Mouse (Mus musculus): ENCODE measurements around the gene Tnpo1. TPM values are rescaled to one million over a fixed set of nuclear protein-coding genes. Genes with fewer than 3 reads are reported as not detected.

Gene Tnpo1
- polyA plus RNA-seq, 1 experiment = 15.2 TPM

DNA sequence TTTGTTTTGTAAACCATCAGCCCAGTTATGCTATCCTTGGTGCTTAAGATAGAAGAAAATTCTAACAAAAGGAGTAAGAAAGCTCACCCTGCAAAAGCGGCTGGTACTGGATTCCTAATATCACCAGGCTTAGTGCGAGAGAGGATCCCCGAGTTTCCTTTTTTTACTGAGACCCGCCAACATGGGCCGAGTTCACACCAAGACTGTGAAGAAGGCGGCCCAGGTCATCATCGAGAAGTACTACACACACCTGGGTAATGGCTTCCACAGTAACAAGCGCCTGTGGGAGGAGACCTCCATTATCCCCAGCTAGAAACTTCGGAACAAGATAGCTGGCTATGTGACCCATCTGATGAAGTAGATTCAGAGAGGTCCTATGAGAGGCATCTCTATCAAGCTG is 109.6 kb downstream of the Tnpo1 start:
- Histone ChIP-seq H3K27me3 (ENCODE audit: control insufficient read depth, insufficient read depth, low read length) (no peaks in the 10 kb centered on the region), H3K27ac (ENCODE audit: insufficient read depth, low read length) (no peak overlapping the region), H3K4me1 (ENCODE audit: control insufficient read depth, insufficient read depth, insufficient read length) (peaks cover 2% of the 10 kb centered on the region; the same call in 1 of the 2 replicates), H3K4me3 (ENCODE audit: extremely low read depth, insufficient read depth, insufficient read length) (no peak overlapping the region), H3K36me3 (ENCODE audit: control insufficient read depth, insufficient read depth, low read length) (no peaks in the 10 kb centered on the region)
- WGBS = 90% methylated on average over 9 of the region's 9 CpGs
- DNase-seq (ENCODE audit: low read depth in 1 of 2, low spot score in 2 of 2) = no peak
- TF ChIP-seq POLR2A (IDR thresholded peaks at IDR 0.05; ENCODE audit: low read depth, low read length) = no peak
- TF ChIP-seq CTCF (IDR thresholded peaks at IDR 0.05; ENCODE audit: extremely low read depth, insufficient read depth, insufficient read length, insufficient replicate concordance) = no peak

DNA sequence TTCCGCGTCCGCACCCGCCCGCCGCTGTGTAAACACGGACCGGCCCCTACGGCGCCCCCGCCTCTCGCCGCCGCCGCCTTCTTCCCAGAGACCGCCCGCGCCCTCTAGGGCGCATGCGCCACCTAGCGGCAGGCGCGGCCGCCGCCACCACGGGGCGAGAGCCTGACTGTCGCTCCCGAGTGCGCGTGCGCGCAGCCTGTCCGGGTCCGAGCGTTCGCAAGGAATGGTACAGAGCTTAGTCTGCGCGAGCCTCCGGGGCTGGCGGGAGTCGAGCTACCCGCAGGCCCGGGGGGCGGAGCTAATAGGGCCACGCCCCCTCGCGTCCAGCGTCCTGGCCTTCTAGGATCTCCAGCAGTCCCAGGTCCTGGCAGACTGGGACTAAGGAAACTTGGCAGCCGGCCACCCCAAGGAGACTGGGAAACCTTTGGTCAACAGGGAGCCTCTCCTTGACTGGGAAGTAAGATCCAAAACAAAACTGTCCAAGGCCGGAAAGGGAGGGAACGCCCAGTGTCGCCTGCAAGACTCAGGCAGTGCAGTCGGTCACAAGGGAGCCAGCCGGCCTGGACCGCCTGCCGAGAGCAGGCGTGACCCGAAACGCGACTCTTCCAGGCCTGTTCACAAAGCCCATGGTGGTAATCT is 110.9 kb downstream of the Tnpo1 start, which contains the start of gene Fcho2:
Gene Fcho2 (minus strand): TSS at position 303 of the 639 bp plus-strand sequence.
- peak within 1 kb of the TSS; percentile 86 for H3K27ac ChIP-seq (ENCODE audit: insufficient read depth, low read length)
- peak within 1 kb of the TSS; percentile 73 for H3K4me3 ChIP-seq (ENCODE audit: extremely low read depth, insufficient read depth, insufficient read length)
- no peaks in the 10 kb centered on the region for H3K36me3 ChIP-seq (ENCODE audit: control insufficient read depth, insufficient read depth, low read length)
- WGBS = under 1% methylated on average over 61 of the region's 61 CpGs
- H3K4me1 ChIP-seq (ENCODE audit: control insufficient read depth, insufficient read depth, insufficient read length) = peaks cover 2% of the 10 kb centered on the region; the same call in 1 of the 2 replicates
- peak; percentile 71 to 92 for DNase-seq (ENCODE audit: low read depth in 1 of 2, low spot score in 2 of 2)
- no peaks in the 10 kb centered on the region for H3K27me3 ChIP-seq (ENCODE audit: control insufficient read depth, insufficient read depth, low read length)
- TF ChIP-seq CTCF (IDR thresholded peaks at IDR 0.05; ENCODE audit: extremely low read depth, insufficient read depth, insufficient read length, insufficient replicate concordance) (peak; percentile 71; the same call in 1 of the 2 replicates), POLR2A (IDR thresholded peaks at IDR 0.05; ENCODE audit: low read depth, low read length) (no peak; the same call in 1 of the 2 replicates)

GRCm38 (mm10) chr13:98814275-98815040 is 111.7 kb downstream of the Tnpo1 start:
- H3K36me3 ChIP-seq (ENCODE audit: control insufficient read depth, insufficient read depth, low read length) = no peaks in the 10 kb centered on the region
- H3K4me1 ChIP-seq (ENCODE audit: control insufficient read depth, insufficient read depth, insufficient read length) = peaks cover 2% of the 10 kb centered on the region; the same call in 1 of the 2 replicates
- H3K4me3 ChIP-seq (ENCODE audit: extremely low read depth, insufficient read depth, insufficient read length) = peak overlapping the region; percentile 73
- WGBS = under 1% methylated on average over 80 of the region's 81 CpGs
- no peaks in the 10 kb centered on the region for H3K27me3 ChIP-seq (ENCODE audit: control insufficient read depth, insufficient read depth, low read length)
- peak; percentile 25 to 43 for DNase-seq (ENCODE audit: low read depth in 1 of 2, low spot score in 2 of 2)
- TF ChIP-seq POLR2A (IDR thresholded peaks at IDR 0.05; ENCODE audit: low read depth, low read length) (no peak), CTCF (IDR thresholded peaks at IDR 0.05; ENCODE audit: extremely low read depth, insufficient read depth, insufficient read length, insufficient replicate concordance) (no peak)
- peak overlapping the region; percentile 86 for H3K27ac ChIP-seq (ENCODE audit: insufficient read depth, low read length)

- peak overlapping the region; percentile 86; the same call in 1 of the 2 replicates for H3K27ac ChIP-seq (ENCODE audit: insufficient read depth, low read length)
- H3K4me3 ChIP-seq (ENCODE audit: extremely low read depth, insufficient read depth, insufficient read length) = peak overlapping the region; percentile 73
- no peaks in the 10 kb centered on the region for H3K36me3 ChIP-seq (ENCODE audit: control insufficient read depth, insufficient read depth, low read length)
- no peak for TF ChIP-seq CTCF (IDR thresholded peaks at IDR 0.05; ENCODE audit: extremely low read depth, insufficient read depth, insufficient read length, insufficient replicate concordance)
- no peak for TF ChIP-seq POLR2A (IDR thresholded peaks at IDR 0.05; ENCODE audit: low read depth, low read length)
- 15% methylated on average over 12 of the region's 12 CpGs for whole genome bisulfite sequencing
- H3K4me1 ChIP-seq (ENCODE audit: control insufficient read depth, insufficient read depth, insufficient read length) = peaks cover 2% of the 10 kb centered on the region; the same call in 1 of the 2 replicates
- no peak for DNase-seq (ENCODE audit: low read depth in 1 of 2, low spot score in 2 of 2)
- H3K27me3 ChIP-seq (ENCODE audit: control insufficient read depth, insufficient read depth, low read length) = no peaks in the 10 kb centered on the region
Observed at GRCm38 (mm10) chr13:98813596-98814274, 112.4 kb downstream of the Tnpo1 start.

- H3K4me3 ChIP-seq (ENCODE audit: extremely low read depth, insufficient read depth, insufficient read length) = no peak overlapping the region
- H3K27ac ChIP-seq (ENCODE audit: insufficient read depth, low read length) = no peak overlapping the region
- no peak for DNase-seq (ENCODE audit: low read depth in 1 of 2, low spot score in 2 of 2)
- TF ChIP-seq POLR2A (IDR thresholded peaks at IDR 0.05; ENCODE audit: low read depth, low read length) (no peak), CTCF (IDR thresholded peaks at IDR 0.05; ENCODE audit: extremely low read depth, insufficient read depth, insufficient read length, insufficient replicate concordance) (no peak)
- WGBS = 63% methylated on average over 2 of the region's 2 CpGs
- peaks cover 2% of the 10 kb centered on the region; the same call in 1 of the 2 replicates for H3K4me1 ChIP-seq (ENCODE audit: control insufficient read depth, insufficient read depth, insufficient read length)
- H3K36me3 ChIP-seq (ENCODE audit: control insufficient read depth, insufficient read depth, low read length) = no peaks in the 10 kb centered on the region
- H3K27me3 ChIP-seq (ENCODE audit: control insufficient read depth, insufficient read depth, low read length) = no peaks in the 10 kb centered on the region
Observed at GRCm38 (mm10) chr13:98813167-98813566, 113.0 kb downstream of the Tnpo1 start.

- H3K27ac ChIP-seq (ENCODE audit: insufficient read depth, low read length) = no peak overlapping the region
- H3K4me3 ChIP-seq (ENCODE audit: extremely low read depth, insufficient read depth, insufficient read length) = no peak overlapping the region
- no peak for DNase-seq (ENCODE audit: low read depth in 1 of 2, low spot score in 2 of 2)
- H3K4me1 ChIP-seq (ENCODE audit: control insufficient read depth, insufficient read depth, insufficient read length) = peaks cover 2% of the 10 kb centered on the region; the same call in 1 of the 2 replicates
- H3K36me3 ChIP-seq (ENCODE audit: control insufficient read depth, insufficient read depth, low read length) = no peaks in the 10 kb centered on the region
- no peaks in the 10 kb centered on the region for H3K27me3 ChIP-seq (ENCODE audit: control insufficient read depth, insufficient read depth, low read length)
- TF ChIP-seq CTCF (IDR thresholded peaks at IDR 0.05; ENCODE audit: extremely low read depth, insufficient read depth, insufficient read length, insufficient replicate concordance) (no peak), POLR2A (IDR thresholded peaks at IDR 0.05; ENCODE audit: low read depth, low read length) (no peak)
- WGBS = 45% methylated on average over 4 of the region's 4 CpGs
Observed at GRCm38 (mm10) chr13:98812285-98812684, 113.9 kb downstream of the Tnpo1 start.
